Mouse (Mus musculus) olfactory bulb, adult 2 months (tissue): ENCODE measurements around the gene Papola.

Source experiments
- CTCF ChIP-seq: fragments of 200-500 bp; IDR thresholded peaks from 2 replicates; pipeline ENCODE4 v1.5.1; 2012; ENCODE audit warnings: low read depth, mild to moderate bottlenecking, low read length, moderate library complexity; ENCODE audit not compliant: insufficient read depth
- POLR2A ChIP-seq: fragments of 200-500 bp; IDR thresholded peaks from 2 replicates; pipeline ENCODE4 v1.6.1; 2012; ENCODE audit warnings: mild to moderate bottlenecking, low read depth, low read length, moderate library complexity; ENCODE audit not compliant: insufficient read depth

- TF ChIP-seq POLR2A (no peak), CTCF (no peak)
Observed at GRCm38 (mm10) chr12:105862607-105863006, 78.1 kb downstream of the Papola start.
